Mouse (Mus musculus): ENCODE measurements at regions not wholly inside any gene's neighbourhood (a gene's known extent, or its start where the extent isn't known, plus 50 kb on each side); places are given as distances from the start of the nearest gene placed in this dataset.

DNA sequence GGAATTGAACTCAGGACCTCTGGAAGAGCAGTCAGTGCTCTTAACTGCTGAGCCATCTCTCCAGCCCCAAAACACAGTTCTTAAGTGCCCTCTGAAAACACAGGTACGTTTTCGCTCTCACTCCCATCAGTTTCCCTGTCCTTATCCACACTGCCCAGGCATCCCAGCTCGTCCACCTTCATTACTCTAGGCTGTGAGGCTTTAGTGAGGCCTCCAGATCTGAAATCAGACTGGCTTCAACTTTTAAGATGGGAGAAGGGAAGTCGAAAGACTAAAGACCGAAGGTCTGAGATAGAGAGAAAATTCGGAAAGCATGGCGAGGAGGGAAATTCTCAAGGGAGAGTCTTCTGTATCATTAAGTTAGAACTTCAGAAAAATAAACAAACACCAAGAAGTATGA, 54.8 kb upstream of the Tet2 start:
- ATAC-seq (ENCODE audit: extremely low read depth, insufficient number of reproducible peaks, low FRiP score, poor library complexity, severe bottlenecking), result no peak

- no peak for ATAC-seq (ENCODE audit: extremely low read depth, insufficient number of reproducible peaks, low FRiP score, poor library complexity, severe bottlenecking)
Observed at GRCm38 (mm10) chr3:133600447-133601220, 55.7 kb upstream of the Tet2 start.

- ATAC-seq (ENCODE audit: extremely low read depth, insufficient number of reproducible peaks, low FRiP score, poor library complexity, severe bottlenecking), result no peak
Observed at GRCm38 (mm10) chr3:133605460-133605859, 60.5 kb upstream of the Tet2 start.

DNA sequence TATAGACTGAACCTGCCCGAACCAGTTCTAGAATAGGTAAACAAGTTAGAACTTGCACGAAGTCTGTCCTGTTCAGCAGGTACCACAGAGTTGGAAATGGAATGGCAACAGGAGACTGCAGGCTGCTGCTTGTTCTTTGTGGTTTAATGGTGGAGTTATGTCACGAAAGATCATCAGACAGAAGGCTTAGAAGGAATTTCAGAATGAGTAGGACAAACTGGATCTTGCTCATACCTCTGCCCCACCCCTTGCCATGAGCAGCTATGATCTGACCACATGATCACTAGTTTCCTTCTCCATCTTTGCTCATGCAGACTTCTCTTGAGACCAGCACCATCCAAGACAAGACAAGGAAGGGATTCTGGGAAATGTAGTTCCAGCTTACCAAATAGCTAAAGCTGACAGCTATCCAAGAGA, 63.9 kb upstream of the Tet2 start:
- ATAC-seq (ENCODE audit: extremely low read depth, insufficient number of reproducible peaks, low FRiP score, poor library complexity, severe bottlenecking), result no peak

DNA sequence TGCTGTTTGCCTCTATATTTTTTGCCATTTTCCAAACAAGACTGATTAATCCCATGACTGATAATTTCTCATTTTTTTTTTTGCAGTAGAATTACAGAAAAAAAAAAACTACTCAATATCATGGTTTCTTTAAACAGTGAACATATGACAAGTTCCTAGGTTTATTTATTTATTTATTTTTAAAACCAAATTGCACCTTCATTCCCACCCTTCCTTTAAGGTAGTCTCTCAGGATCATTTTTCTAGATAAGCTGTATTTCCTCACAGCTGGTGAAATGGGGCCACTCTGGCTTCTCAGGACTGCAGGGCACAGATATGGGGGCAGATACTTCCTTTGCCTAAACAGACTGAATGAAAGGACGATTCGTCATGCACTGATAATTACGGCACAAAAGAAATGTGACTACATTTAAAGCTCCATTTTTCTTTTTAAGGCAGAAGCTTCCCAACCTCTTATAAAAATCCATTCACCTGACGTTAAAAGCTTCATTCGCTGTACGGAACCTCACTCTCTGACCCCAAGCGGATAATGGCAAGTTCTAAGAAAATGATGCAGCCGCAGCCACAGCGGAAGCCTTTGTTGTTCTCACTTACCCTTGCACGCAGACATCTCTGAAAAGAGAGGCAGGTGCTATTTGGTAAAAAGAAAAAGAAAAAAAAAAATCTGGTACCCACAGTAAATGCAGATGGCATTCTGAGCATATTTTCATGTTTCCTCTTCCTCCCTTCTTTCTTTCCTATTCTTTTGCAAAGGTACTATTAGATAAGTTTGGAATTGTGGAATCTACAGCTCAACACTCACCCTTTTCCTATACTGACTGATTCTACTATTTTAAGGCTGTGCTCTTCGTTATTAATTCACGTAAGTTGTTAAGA, 69.1 kb upstream of the Tet2 start:
- no peak for ATAC-seq (ENCODE audit: extremely low read depth, insufficient number of reproducible peaks, low FRiP score, poor library complexity, severe bottlenecking)

GRCm38 (mm10) chr3:133614712-133615426, 69.9 kb upstream of the Tet2 start:
- ATAC-seq (ENCODE audit: extremely low read depth, insufficient number of reproducible peaks, low FRiP score, poor library complexity, severe bottlenecking), result no peak

DNA sequence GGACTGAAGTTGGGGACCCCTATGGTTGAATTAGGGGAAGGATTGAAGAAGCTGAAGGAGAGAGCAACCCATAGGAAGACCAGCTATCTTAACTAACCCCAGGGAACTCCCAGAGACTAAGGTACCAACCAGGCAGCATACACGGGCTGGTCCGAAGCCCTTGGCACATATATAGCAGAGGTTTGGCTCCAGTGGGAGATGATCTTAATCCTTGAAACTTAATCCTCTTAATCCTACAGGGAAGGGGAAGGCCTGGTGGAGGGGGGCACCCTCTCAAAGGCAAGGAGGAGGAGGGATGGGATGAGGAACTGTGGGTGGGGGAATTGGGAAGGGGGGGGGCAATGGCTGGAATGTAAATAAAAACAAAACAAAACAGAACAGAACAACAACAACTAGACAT, 72.1 kb upstream of the Tet2 start:
- ATAC-seq (ENCODE audit: extremely low read depth, insufficient number of reproducible peaks, low FRiP score, poor library complexity, severe bottlenecking), result no peak

DNA sequence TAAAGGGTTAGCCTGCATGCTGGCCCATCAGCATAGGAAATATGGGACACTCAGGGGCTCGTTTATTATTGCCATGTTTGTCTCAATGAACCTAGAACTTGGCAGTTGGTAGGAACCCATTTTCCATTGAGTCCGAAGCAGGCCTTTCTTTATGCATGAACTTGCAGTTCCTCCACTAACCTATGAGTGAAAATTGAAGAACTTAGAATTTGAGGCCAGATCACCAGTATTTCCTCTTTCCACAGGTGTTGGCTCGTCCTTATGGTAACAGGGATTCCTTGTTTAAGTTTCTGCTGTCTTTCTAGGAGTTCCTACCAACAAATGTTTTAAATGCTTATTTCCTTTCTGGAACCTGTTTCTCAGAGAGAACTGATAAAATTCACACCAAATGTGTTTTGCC, 73.6 kb upstream of the Tet2 start:
- ATAC-seq (ENCODE audit: extremely low read depth, insufficient number of reproducible peaks, low FRiP score, poor library complexity, severe bottlenecking), result no peak

DNA sequence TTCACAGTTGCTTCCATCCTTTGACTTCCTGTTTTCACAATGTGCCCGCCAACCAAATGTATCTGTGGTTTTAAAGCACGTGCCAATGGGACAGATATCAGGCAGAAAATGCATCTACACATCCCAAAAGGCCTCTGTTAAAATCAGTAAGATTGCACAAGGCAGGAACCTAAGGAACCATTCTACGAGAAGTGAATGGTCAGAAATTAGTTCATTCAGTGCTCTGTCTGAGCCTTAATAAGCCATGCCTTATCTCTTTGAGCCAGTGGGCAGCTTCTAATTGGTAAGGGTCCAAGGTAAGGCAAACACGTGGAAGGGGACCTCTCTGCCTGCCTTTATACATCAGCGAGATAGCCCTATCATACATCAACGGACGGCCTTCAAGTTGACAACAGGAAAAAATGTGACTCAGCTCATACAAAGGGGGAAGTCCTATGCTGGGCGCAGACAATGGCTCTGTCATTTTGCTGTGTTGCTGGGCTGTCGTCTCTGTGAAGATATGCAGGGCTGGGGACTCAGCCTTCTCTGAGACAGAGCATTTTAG, 78.3 kb upstream of the Tet2 start:
- peak; percentile 72 for ATAC-seq (ENCODE audit: extremely low read depth, insufficient number of reproducible peaks, low FRiP score, poor library complexity, severe bottlenecking)

DNA sequence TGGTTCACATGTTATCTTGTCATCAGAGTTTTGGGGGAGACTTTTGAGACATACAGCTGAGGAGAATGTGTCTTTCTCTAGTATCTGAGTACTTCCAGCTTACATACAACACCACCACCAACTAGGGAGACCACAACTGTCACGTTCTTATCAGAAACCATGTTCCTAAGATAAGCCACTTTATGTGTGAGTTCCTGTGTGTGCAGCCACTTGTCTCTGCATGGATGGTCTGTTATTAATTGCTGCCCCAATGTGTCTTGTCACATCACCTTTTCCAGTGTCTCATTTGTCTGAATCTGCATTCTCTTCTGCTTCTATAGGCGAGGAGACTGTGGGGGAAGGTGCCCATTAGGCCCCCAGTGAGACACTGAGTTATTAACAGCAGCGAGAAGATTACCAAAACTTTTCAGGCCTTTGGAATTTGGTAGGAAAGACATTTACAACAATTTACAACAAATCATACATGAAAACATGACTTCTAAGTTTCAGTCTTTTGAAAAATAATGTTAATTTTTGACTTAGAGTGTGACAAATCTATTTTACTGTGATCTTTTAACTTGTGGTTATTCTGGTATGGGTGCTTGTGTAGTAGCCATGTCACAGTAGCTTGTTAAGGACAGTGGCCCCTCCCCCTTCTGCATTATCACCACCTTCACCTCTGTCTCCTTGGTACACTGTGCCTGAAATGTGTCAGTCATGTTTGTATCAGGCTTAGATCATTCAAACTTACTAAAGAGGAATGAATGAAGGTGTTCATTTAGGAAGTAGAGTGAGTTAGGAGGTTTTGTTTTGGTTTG, 79.3 kb upstream of the Tet2 start:
- ATAC-seq (ENCODE audit: extremely low read depth, insufficient number of reproducible peaks, low FRiP score, poor library complexity, severe bottlenecking), result no peak

DNA sequence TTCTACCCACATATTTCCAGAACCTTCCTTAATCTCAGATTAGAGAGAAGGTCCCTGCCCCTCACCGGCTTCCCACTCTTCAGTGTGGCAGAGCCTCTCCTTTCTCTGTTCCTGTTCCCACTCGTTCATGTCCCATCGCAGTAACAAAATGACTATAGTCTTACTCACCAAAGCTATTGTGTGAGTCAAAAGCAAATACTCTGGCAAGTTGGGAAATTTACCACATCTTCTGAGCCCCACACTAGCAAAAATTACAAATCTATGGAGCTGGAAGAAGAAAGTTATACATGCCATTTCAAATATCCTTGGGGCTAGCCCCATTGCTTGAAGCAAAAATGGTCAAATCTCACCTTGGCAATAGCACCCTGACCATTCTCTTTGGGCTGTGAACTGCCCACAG, 80.1 kb upstream of the Tet2 start:
- no peak for ATAC-seq (ENCODE audit: extremely low read depth, insufficient number of reproducible peaks, low FRiP score, poor library complexity, severe bottlenecking)

GRCm38 (mm10) chr3:133626442-133626841, 81.5 kb upstream of the Tet2 start:
- ATAC-seq (ENCODE audit: extremely low read depth, insufficient number of reproducible peaks, low FRiP score, poor library complexity, severe bottlenecking), result peak; percentile 59; the same call in 1 of the 2 replicates

GRCm38 (mm10) chr3:133627116-133627844, 82.3 kb upstream of the Tet2 start:
- no peak for ATAC-seq (ENCODE audit: extremely low read depth, insufficient number of reproducible peaks, low FRiP score, poor library complexity, severe bottlenecking)

GRCm38 (mm10) chr3:133634306-133634705, 89.4 kb upstream of the Tet2 start:
- ATAC-seq (ENCODE audit: extremely low read depth, insufficient number of reproducible peaks, low FRiP score, poor library complexity, severe bottlenecking), result no peak

GRCm38 (mm10) chr3:133645604-133646003, 100.7 kb upstream of the Tet2 start:
- ATAC-seq (ENCODE audit: extremely low read depth, insufficient number of reproducible peaks, low FRiP score, poor library complexity, severe bottlenecking), result no peak

DNA sequence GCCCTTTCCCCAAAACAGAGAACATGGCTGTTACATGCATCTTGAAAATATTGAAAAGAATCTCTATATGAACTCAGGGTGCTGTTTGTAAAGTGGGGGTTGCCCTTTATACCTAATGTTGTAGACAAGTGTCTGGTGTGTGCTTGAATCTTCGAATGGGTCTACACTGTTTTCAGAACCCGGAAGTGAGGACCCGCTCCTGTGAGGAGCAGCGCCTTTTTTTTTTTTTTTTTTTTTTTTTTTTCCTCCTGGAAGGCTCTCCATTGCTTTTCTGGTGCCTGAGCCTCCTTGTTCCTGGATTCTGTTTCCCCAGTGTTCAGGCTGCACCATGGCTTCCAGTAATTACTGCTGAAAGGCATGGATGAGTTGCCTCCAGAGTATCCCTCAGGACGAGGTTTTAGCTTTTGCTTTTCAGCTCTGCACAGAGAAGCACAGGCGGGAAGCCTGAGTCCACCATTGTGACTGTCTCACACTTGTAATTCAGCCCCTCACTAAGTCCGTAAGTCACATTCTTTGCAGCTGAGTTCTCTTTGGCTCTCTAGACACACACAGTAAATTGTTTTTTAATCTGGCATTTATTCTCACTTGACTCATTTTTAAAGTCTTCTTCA, 101.6 kb upstream of the Tet2 start:
- ATAC-seq (ENCODE audit: extremely low read depth, insufficient number of reproducible peaks, low FRiP score, poor library complexity, severe bottlenecking), result no peak

GRCm38 (mm10) chr3:133650025-133650424, 105.1 kb upstream of the Tet2 start:
- no peak for ATAC-seq (ENCODE audit: extremely low read depth, insufficient number of reproducible peaks, low FRiP score, poor library complexity, severe bottlenecking)

DNA sequence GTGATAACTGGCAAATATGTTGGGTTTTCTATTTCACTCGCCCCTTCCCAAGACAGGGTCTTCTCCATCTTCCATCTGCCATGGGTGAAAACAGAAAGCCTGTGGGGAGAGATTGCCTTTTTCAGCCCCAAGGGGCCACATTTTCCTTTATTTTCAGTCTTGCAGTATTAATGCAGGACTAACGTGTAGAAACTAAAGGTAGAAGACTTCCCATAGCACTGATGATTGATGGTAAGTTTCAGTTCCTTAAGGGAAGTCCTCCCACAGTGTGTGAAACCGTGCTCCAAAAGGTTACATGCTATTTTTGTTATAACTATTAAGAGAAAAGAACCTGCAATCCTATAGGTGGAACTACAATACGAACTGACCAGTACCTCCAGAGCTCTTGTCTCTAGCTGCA, 107.1 kb upstream of the Tet2 start:
- ATAC-seq (ENCODE audit: extremely low read depth, insufficient number of reproducible peaks, low FRiP score, poor library complexity, severe bottlenecking), result no peak
